Mouse (Mus musculus) MEL (cell line): ENCODE results near the gene Cxcl2. TPM values are rescaled to one million over a fixed set of nuclear protein-coding genes. Genes with fewer than 3 reads are reported as not detected.

Experiments
- DNase-seq: peaks from one replicate; pipeline ENCODE4 v3.0.0; 2011; ENCODE audit warnings: low read depth, low spot score
- H3K27ac ChIP-seq: 2 replicates; pipeline ENCODE4 v1.5.1; 2012; ENCODE audit warnings: low read depth, mild to moderate bottlenecking, control low read depth, low read length, moderate library complexity; ENCODE audit not compliant: control insufficient read depth
- H3K27me3 ChIP-seq, 2 experiments: fragments of 150-350 bp in 1 of 2; sonication (generic) in 1 of 2; 2 replicates each; pipeline ENCODE4 v1.6.1; 2012; ENCODE audit warnings: low read length in 2 of 2, mild to moderate bottlenecking in 2 of 2, improper control_type of control experiment in 1 of 2, moderate library complexity in 1 of 2; ENCODE audit not compliant: insufficient read depth in 2 of 2, control insufficient read depth in 1 of 2
- H3K36me3 ChIP-seq, 2 experiments: 2 replicates each; pipeline ENCODE4 v1.6.1; 2012 to 2014; ENCODE audit warnings: low read length in 2 of 2, improper control_type of control experiment in 1 of 2, inconsistent platforms in 1 of 2, mild to moderate bottlenecking in 1 of 2; ENCODE audit not compliant: insufficient read depth in 2 of 2, control insufficient read depth in 1 of 2
- H3K4me1 ChIP-seq, 2 experiments: fragments of 150-350 bp in 1 of 2; sonication (generic) in 1 of 2; 2 replicates each; pipeline ENCODE4 v1.6.1; 2012; ENCODE audit warnings: low read length in 2 of 2, improper control_type of control experiment in 1 of 2, mild to moderate bottlenecking in 1 of 2; ENCODE audit not compliant: insufficient read depth in 2 of 2, control insufficient read depth in 1 of 2
- H3K4me3 ChIP-seq, 2 experiments: fragments of 150-350 bp in 1 of 2; sonication (generic) in 1 of 2; 2 replicates each; pipeline ENCODE4 v1.5.1; 2012; ENCODE audit warnings: low read depth in 2 of 2, low read length in 2 of 2, mild to moderate bottlenecking in 2 of 2, moderate library complexity in 2 of 2, control low read depth in 1 of 2, improper control_type of control experiment in 1 of 2; ENCODE audit not compliant: control insufficient read depth in 1 of 2, insufficient read depth in 1 of 2
- H3K79me2 ChIP-seq: 2 replicates; pipeline ENCODE4 v1.6.1; 2012; ENCODE audit warnings: mild to moderate bottlenecking, low read length, moderate library complexity; ENCODE audit not compliant: control insufficient read depth, poor library complexity, insufficient read depth
- H3K9ac ChIP-seq: 2 replicates; pipeline ENCODE4 v1.6.1; 2012; ENCODE audit warnings: low read depth, mild to moderate bottlenecking, control low read depth, low read length, moderate library complexity; ENCODE audit not compliant: control insufficient read depth, poor library complexity, severe bottlenecking
- H3K9me3 ChIP-seq: fragments of 150-350 bp; sonication (generic); replicated peaks from 2 replicates; pipeline ENCODE4 v1.6.1; 2012; ENCODE audit warnings: mild to moderate bottlenecking, low read length, improper control_type of control experiment, moderate library complexity; ENCODE audit not compliant: insufficient read depth
- BHLHE40 ChIP-seq: IDR thresholded peaks from 2 replicates; pipeline ENCODE4 v1.6.1; 2012; ENCODE audit warnings: low read depth, mild to moderate bottlenecking, inconsistent platforms, low read length, improper control_type of control experiment, borderline replicate concordance
- CHD1 ChIP-seq: IDR thresholded peaks from 2 replicates; pipeline ENCODE4 v1.6.1; 2012; ENCODE audit warnings: low read depth, mild to moderate bottlenecking, inconsistent platforms, low read length, improper control_type of control experiment
- CTCF ChIP-seq, 3 experiments: IDR thresholded peaks in 2 of 3; conservative IDR thresholded peaks in 1 of 3; 2 replicates each; pipeline ENCODE4 v1.5.1; 2011 to 2012; ENCODE audit warnings: low read length in 3 of 3, low read depth in 2 of 3, mild to moderate bottlenecking in 2 of 3, improper control_type of control experiment in 1 of 3, inconsistent platforms in 1 of 3, mixed read lengths in 1 of 3, moderate library complexity in 1 of 3; ENCODE audit not compliant: control insufficient read depth in 1 of 3, insufficient read depth in 1 of 3, poor library complexity in 1 of 3, severe bottlenecking in 1 of 3
- E2F4 ChIP-seq: IDR thresholded peaks from 2 replicates; pipeline ENCODE4 v1.6.1; 2011; ENCODE audit warnings: low read depth, low read length, improper control_type of control experiment, borderline replicate concordance
- ELF1 ChIP-seq: IDR thresholded peaks from 2 replicates; pipeline ENCODE4 v1.6.1; 2014; ENCODE audit warnings: low read depth, mild to moderate bottlenecking, inconsistent platforms, low read length, improper control_type of control experiment, moderate library complexity
- EP300 ChIP-seq, 2 experiments: IDR thresholded peaks; 2 replicates each; pipeline ENCODE4 v1.6.1; 2011; ENCODE audit warnings: improper control_type of control experiment in 2 of 2, low read length in 2 of 2, low read depth in 1 of 2, mild to moderate bottlenecking in 1 of 2
- GABPA ChIP-seq: IDR thresholded peaks from 2 replicates; pipeline ENCODE4 v1.6.1; 2012; ENCODE audit warnings: low read depth, mild to moderate bottlenecking, inconsistent platforms, low read length, improper control_type of control experiment, moderate library complexity
- GATA1 ChIP-seq: IDR thresholded peaks from 2 replicates; pipeline ENCODE4 v1.6.1; 2011; ENCODE audit warnings: low read depth, low read length, improper control_type of control experiment
- JUND ChIP-seq: IDR thresholded peaks from 2 replicates; pipeline ENCODE4 v1.6.1; 2011; ENCODE audit warnings: low read depth, mild to moderate bottlenecking, improper control_type of control experiment, low read length
- KAT2A ChIP-seq: conservative IDR thresholded peaks from 2 replicates; pipeline ENCODE4 v1.6.1; 2012; ENCODE audit warnings: low read depth, low read length, improper control_type of control experiment, inconsistent platforms
- MAFK ChIP-seq: IDR thresholded peaks from 2 replicates; pipeline ENCODE4 v1.6.1; 2011; ENCODE audit warnings: low read depth, mild to moderate bottlenecking, low read length, improper control_type of control experiment, borderline replicate concordance
- MAX ChIP-seq: IDR thresholded peaks from 2 replicates; pipeline ENCODE4 v1.6.1; 2011; ENCODE audit warnings: low read length, improper control_type of control experiment
- MXI1 ChIP-seq: IDR thresholded peaks from 2 replicates; pipeline ENCODE4 v1.6.1; 2011; ENCODE audit warnings: mild to moderate bottlenecking, low read depth, low read length, improper control_type of control experiment
- MYC ChIP-seq: IDR thresholded peaks from 2 replicates; pipeline ENCODE4 v1.6.1; 2011; ENCODE audit warnings: low read depth, mild to moderate bottlenecking, low read length, improper control_type of control experiment, moderate library complexity
- NRF1 ChIP-seq: IDR thresholded peaks from 2 replicates; pipeline ENCODE4 v1.6.1; 2014; ENCODE audit warnings: low read depth, mild to moderate bottlenecking, inconsistent platforms, low read length, improper control_type of control experiment, moderate library complexity; ENCODE audit not compliant: poor library complexity, insufficient read depth, severe bottlenecking
- RAD21 ChIP-seq: IDR thresholded peaks from 2 replicates; pipeline ENCODE4 v1.6.1; 2011; ENCODE audit warnings: mild to moderate bottlenecking, low read depth, low read length, improper control_type of control experiment
- SIN3A ChIP-seq: IDR thresholded peaks from 2 replicates; pipeline ENCODE4 v1.6.1; 2012; ENCODE audit warnings: low read length, improper control_type of control experiment, inconsistent platforms
- SMC3 ChIP-seq: IDR thresholded peaks from 2 replicates; pipeline ENCODE4 v1.6.1; 2011; ENCODE audit warnings: low read depth, low read length, improper control_type of control experiment
- TBP ChIP-seq: IDR thresholded peaks from 2 replicates; pipeline ENCODE4 v1.8.0; 2011; ENCODE audit warnings: low read depth, low read length, improper control_type of control experiment
- TCF12 ChIP-seq: IDR thresholded peaks from 2 replicates; pipeline ENCODE4 v1.6.1; 2014; ENCODE audit warnings: low read depth, mild to moderate bottlenecking, inconsistent platforms, low read length, improper control_type of control experiment, moderate library complexity
- UBTF ChIP-seq: IDR thresholded peaks from 2 replicates; pipeline ENCODE4 v1.6.1; 2012; ENCODE audit warnings: low read depth, mild to moderate bottlenecking, inconsistent platforms, low read length, improper control_type of control experiment, moderate library complexity, borderline replicate concordance; ENCODE audit not compliant: insufficient read depth
- USF1 ChIP-seq: IDR thresholded peaks from 2 replicates; pipeline ENCODE4 v1.6.1; 2014; ENCODE audit warnings: low read depth, mild to moderate bottlenecking, inconsistent platforms, low read length, improper control_type of control experiment, moderate library complexity
- ZC3H11A ChIP-seq: IDR thresholded peaks from 2 replicates; pipeline ENCODE4 v1.6.1; 2012; ENCODE audit warnings: low read depth, mild to moderate bottlenecking, inconsistent platforms, low read length, improper control_type of control experiment
- ZNF384 ChIP-seq: IDR thresholded peaks from 2 replicates; pipeline ENCODE4 v1.6.1; 2012; ENCODE audit warnings: low read depth, mild to moderate bottlenecking, inconsistent platforms, low read length, improper control_type of control experiment
- polyA plus RNA-seq, 2 experiments: library from polyadenylated mRNA; stranded (reverse) in 1 of 2; unstranded in 1 of 2; fragments of >175 nt in 1 of 2; fragments of >200 nt in 1 of 2; gene quantifications; 2 replicates each; pipeline versions ENCODE4 v1.2.1 to v1.2.4; 2012; ENCODE audit warnings: low replicate concordance in 2 of 2, low read depth in 1 of 2; ENCODE audit not compliant: insufficient read length in 2 of 2, insufficient read depth in 1 of 2, missing spikeins in 1 of 2
- total RNA-seq: library from RNA; depleted of rRNA; stranded (reverse); fragments of 300-350 nt; gene quantifications from 2 replicates; pipeline ENCODE4 v1.2.3, GENCODE M21; 2012

Gene Cxcl2
- total and polyA plus RNA-seq, 3 experiments = not detected

DNA sequence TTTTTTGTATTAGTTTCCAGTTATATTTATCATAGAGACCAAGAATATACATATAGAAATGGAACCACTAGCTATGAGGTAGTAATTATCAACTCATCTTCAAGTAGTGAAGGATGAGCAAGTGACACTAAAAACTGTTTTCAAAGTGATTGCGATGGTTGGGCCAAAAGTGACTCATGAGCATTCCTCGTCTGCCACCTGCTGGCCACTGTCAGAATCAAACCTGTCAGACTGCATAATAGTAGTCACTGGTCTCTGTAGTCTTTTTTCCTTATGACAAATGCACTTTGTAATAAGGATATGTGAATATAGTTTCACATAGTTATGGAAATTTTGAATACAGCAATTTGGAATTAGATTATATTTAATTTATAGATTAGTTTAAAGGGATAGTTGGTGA lies 5.3 kb downstream of the Cxcl2 start:
- peak; percentile 79 for DNase-seq
- H3K4me1 ChIP-seq = no peaks in the 10 kb centered on the region
- H3K79me2 ChIP-seq = no peaks in the 10 kb centered on the region
- no peak overlapping the region for H3K9ac ChIP-seq
- H3K9me3 ChIP-seq = no peaks in the 10 kb centered on the region
- H3K4me3 ChIP-seq = no peak overlapping the region
- H3K36me3 ChIP-seq = peaks cover 0 to 2% of the 10 kb centered on the region in 2 experiments; a peak in 1 of 4 replicates
- peaks cover 6 to 17% of the 10 kb centered on the region in 2 experiments; a peak in 2 of 4 replicates for H3K27me3 ChIP-seq
- H3K27ac ChIP-seq = no peak overlapping the region
- no peak for TF ChIP-seq MAFK
- TF ChIP-seq CTCF (IDR thresholded peaks at IDR 0.05 in 2 of 3, conservative IDR thresholded peaks at IDR 0.05 in 1 of 3; ENCODE audit: control insufficient read depth in 1 of 3, insufficient read depth in 1 of 3, low read depth in 2 of 3, low read length in 3 of 3, poor library complexity in 1 of 3, severe bottlenecking in 1 of 3) = peak; percentile 65 to 95 (median 89)
- TF ChIP-seq ZC3H11A = peak; percentile 96
- peak; percentile 98 for TF ChIP-seq RAD21
- 0 out of 2 replicates have a peak, but pooled peaks have one; percentile 24 for TF ChIP-seq SIN3A
- peak; percentile 98 for TF ChIP-seq SMC3
- TF ChIP-seq GATA1 = no peak

DNA sequence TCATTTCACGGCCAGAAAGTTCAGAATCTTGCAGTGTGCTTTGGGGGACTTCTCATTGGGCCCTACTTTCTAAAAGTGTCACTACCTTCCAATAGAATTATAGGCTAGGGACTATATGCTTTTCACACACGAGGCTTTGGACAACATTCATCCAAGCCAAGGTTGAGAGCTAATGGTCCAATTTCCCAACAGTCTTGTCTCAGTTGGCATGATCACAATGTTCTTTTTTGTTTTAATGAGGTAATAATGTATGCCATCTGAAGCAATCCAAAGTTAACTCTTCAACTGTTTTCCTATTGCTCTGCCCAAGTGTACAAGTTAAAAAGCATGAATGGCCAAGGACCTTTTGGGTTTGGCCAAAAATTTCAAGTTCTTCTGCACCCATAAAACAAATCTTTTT lies 15.8 kb downstream of the Cxcl2 start:
- TF ChIP-seq ELF1 (no peak), MAX (no peak), TBP (no peak), TCF12 (no peak), E2F4 (no peak), EP300 (IDR thresholded peaks at IDR 0.05; ENCODE audit: low read depth in 1 of 2, low read length in 2 of 2) (no peak), UBTF (no peak), ZNF384 (no peak), ZC3H11A (no peak), CTCF (IDR thresholded peaks at IDR 0.05 in 2 of 3, conservative IDR thresholded peaks at IDR 0.05 in 1 of 3; ENCODE audit: control insufficient read depth in 1 of 3, insufficient read depth in 1 of 3, low read depth in 2 of 3, low read length in 3 of 3, poor library complexity in 1 of 3, severe bottlenecking in 1 of 3) (no peak), NRF1 (no peak), CHD1 (no peak), USF1 (no peak), JUND (no peak), BHLHE40 (no peak), MXI1 (no peak), MYC (no peak), KAT2A (no peak), RAD21 (no peak), GABPA (no peak)
- Histone ChIP-seq H3K9me3 (no peaks in the 10 kb centered on the region), H3K27me3 (peaks cover 0 to 1% of the 10 kb centered on the region in 2 experiments; a peak in 2 of 4 replicates), H3K36me3 (no peaks in the 10 kb centered on the region), H3K79me2 (no peaks in the 10 kb centered on the region), H3K4me1 (no peaks in the 10 kb centered on the region), H3K4me3 (no peak overlapping the region), H3K27ac (no peak overlapping the region), H3K9ac (no peak overlapping the region)
- DNase-seq = no peak
